Mouse (Mus musculus): ENCODE data around the gene Tmod3. TPM values are rescaled to one million over a fixed set of nuclear protein-coding genes. Genes with fewer than 3 reads are reported as not detected.

Gene Tmod3
- polyA plus RNA-seq (2012): 0.56 and 0.65 TPM in 2 replicates

DNA sequence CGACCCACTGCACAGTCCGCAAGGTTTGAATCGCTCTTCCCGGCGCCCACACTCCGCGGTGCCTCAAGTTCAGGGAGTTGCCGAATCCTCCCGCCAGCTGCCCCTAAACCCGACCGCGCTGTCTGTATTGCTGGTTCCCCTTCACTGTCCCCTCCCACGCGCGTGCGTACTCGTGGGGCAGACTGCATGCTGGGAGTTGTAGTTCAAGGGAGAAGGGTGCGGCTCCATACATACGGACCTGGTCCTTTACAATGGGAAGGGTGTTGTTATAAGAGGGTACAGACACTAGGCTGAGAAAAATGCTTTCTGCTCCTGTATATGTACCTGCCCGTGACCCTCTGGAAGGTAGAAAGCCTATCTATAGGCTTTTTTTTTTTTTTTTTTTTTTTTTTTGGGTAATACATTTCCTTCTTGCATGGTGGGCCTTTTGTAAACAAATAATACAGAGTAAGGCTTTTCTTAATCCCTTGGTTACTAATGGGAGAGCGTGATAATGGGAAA lies at the start of gene Tmod3:
Gene Tmod3 (minus strand): TSS at position 146 of the 501 bp plus-strand sequence.
- Histone ChIP-seq H3K4me3 (replicated peaks) (peak within 1 kb of the TSS; percentile 88), H3K27me3 (ENCODE audit: control insufficient read depth) (peaks cover 6% of the 10 kb centered on the region), H3K9me3 (ENCODE audit: control insufficient read depth, low read length) (no peaks in the 10 kb centered on the region), H3K4me1 (ENCODE audit: control insufficient read depth) (peaks cover 68% of the 10 kb centered on the region), H3K36me3 (ENCODE audit: control insufficient read depth) (no peaks in the 10 kb centered on the region)
- TF ChIP-seq GATA1 (IDR thresholded peaks at IDR 0.05; ENCODE audit: low read length) (no peak), TAL1 (IDR thresholded peaks at IDR 0.05; ENCODE audit: low read length) (no peak)

- Histone ChIP-seq H3K9me3 (ENCODE audit: control insufficient read depth, low read length) (no peaks in the 10 kb centered on the region; the same call in 1 of the 2 replicates), H3K4me3 (replicated peaks) (no peak overlapping the region), H3K4me1 (ENCODE audit: control insufficient read depth) (no peaks in the 10 kb centered on the region), H3K36me3 (ENCODE audit: control insufficient read depth) (no peaks in the 10 kb centered on the region), H3K27me3 (ENCODE audit: control insufficient read depth) (peaks cover 35% of the 10 kb centered on the region)
- no peak for TF ChIP-seq TAL1 (IDR thresholded peaks at IDR 0.05; ENCODE audit: low read length)
- TF ChIP-seq GATA1 (IDR thresholded peaks at IDR 0.05; ENCODE audit: low read length): no peak
Observed at GRCm38 (mm10) chr9:75607496-75607895, 48.0 kb upstream of the Tmod3 start.

GRCm38 (mm10) chr9:75601510-75601909 lies 42.1 kb upstream of the Tmod3 start:
- TF ChIP-seq GATA1 (IDR thresholded peaks at IDR 0.05; ENCODE audit: low read length): no peak
- no peak for TF ChIP-seq TAL1 (IDR thresholded peaks at IDR 0.05; ENCODE audit: low read length)
- no peaks in the 10 kb centered on the region for H3K36me3 ChIP-seq (ENCODE audit: control insufficient read depth)
- H3K27me3 ChIP-seq (ENCODE audit: control insufficient read depth): no peaks in the 10 kb centered on the region
- H3K4me3 ChIP-seq (replicated peaks): no peak overlapping the region
- H3K9me3 ChIP-seq (ENCODE audit: control insufficient read depth, low read length): no peaks in the 10 kb centered on the region
- no peaks in the 10 kb centered on the region for H3K4me1 ChIP-seq (ENCODE audit: control insufficient read depth)

- no peaks in the 10 kb centered on the region for H3K27me3 ChIP-seq (ENCODE audit: control insufficient read depth)
- TF ChIP-seq GATA1 (IDR thresholded peaks at IDR 0.05; ENCODE audit: low read length) (no peak), TAL1 (IDR thresholded peaks at IDR 0.05; ENCODE audit: low read length) (no peak)
- H3K4me3 ChIP-seq (replicated peaks): no peak overlapping the region
- no peaks in the 10 kb centered on the region for H3K4me1 ChIP-seq (ENCODE audit: control insufficient read depth)
- H3K9me3 ChIP-seq (ENCODE audit: control insufficient read depth, low read length): no peaks in the 10 kb centered on the region
- H3K36me3 ChIP-seq (ENCODE audit: control insufficient read depth): no peaks in the 10 kb centered on the region
Observed at GRCm38 (mm10) chr9:75600166-75600934, 40.9 kb upstream of the Tmod3 start.

- no peaks in the 10 kb centered on the region for H3K4me1 ChIP-seq (ENCODE audit: control insufficient read depth)
- TF ChIP-seq TAL1 (IDR thresholded peaks at IDR 0.05; ENCODE audit: low read length) (no peak), GATA1 (IDR thresholded peaks at IDR 0.05; ENCODE audit: low read length) (no peak)
- no peaks in the 10 kb centered on the region for H3K9me3 ChIP-seq (ENCODE audit: control insufficient read depth, low read length)
- no peaks in the 10 kb centered on the region for H3K36me3 ChIP-seq (ENCODE audit: control insufficient read depth)
- no peak overlapping the region for H3K4me3 ChIP-seq (replicated peaks)
- H3K27me3 ChIP-seq (ENCODE audit: control insufficient read depth): no peaks in the 10 kb centered on the region
Observed at GRCm38 (mm10) chr9:75599191-75599841, 39.9 kb upstream of the Tmod3 start.

DNA sequence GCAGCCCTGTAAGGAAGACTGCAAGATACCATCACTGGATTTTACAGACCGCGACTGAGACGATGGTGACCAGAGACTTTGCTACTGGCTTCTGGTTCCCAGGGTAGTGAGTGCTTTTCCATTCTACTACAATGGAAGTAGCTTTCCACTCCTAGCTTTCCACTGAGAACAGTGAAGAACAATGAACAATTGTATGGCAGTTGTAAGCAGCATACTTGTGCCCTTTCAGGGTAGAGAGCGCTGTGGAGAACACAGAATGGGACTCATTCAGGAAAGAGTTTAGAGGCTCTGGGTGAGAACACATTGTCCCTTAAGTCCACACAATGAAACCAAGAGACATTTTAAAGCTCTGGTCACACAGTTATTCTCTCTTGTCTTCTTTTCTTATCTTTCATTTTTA lies 38.1 kb upstream of the Tmod3 start:
- H3K9me3 ChIP-seq (ENCODE audit: control insufficient read depth, low read length): no peaks in the 10 kb centered on the region
- TF ChIP-seq TAL1 (IDR thresholded peaks at IDR 0.05; ENCODE audit: low read length): no peak
- TF ChIP-seq GATA1 (IDR thresholded peaks at IDR 0.05; ENCODE audit: low read length): no peak
- H3K4me1 ChIP-seq (ENCODE audit: control insufficient read depth): no peaks in the 10 kb centered on the region
- H3K27me3 ChIP-seq (ENCODE audit: control insufficient read depth): no peaks in the 10 kb centered on the region
- no peak overlapping the region for H3K4me3 ChIP-seq (replicated peaks)
- no peaks in the 10 kb centered on the region for H3K36me3 ChIP-seq (ENCODE audit: control insufficient read depth)

DNA sequence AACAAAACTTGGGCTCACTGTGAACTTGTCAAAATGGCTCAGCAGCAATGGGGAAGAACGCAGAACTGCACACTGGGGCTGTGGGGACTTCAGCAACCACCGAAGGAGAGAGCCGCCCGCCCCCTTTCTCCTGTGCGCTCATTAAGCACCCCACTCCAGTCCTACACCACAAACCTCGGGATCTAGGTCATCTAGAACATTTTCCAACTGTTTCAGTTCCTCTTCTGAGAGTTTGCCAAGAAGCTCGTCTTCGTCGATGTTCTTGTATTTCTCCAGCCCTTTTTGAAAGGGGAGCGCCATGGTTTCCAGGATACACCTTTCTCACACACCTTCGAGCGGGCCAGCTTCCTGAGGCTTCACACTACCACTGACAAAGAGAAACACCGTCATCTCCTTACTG lies 37.6 kb upstream of the Tmod3 start:
- Histone ChIP-seq H3K9me3 (ENCODE audit: control insufficient read depth, low read length) (no peaks in the 10 kb centered on the region), H3K36me3 (ENCODE audit: control insufficient read depth) (no peaks in the 10 kb centered on the region), H3K27me3 (ENCODE audit: control insufficient read depth) (no peaks in the 10 kb centered on the region), H3K4me3 (replicated peaks) (no peak overlapping the region), H3K4me1 (ENCODE audit: control insufficient read depth) (no peaks in the 10 kb centered on the region)
- TF ChIP-seq TAL1 (IDR thresholded peaks at IDR 0.05; ENCODE audit: low read length) (no peak), GATA1 (IDR thresholded peaks at IDR 0.05; ENCODE audit: low read length) (no peak)

- H3K4me1 ChIP-seq (ENCODE audit: control insufficient read depth): no peaks in the 10 kb centered on the region
- H3K4me3 ChIP-seq (replicated peaks): no peak overlapping the region
- no peaks in the 10 kb centered on the region for H3K27me3 ChIP-seq (ENCODE audit: control insufficient read depth)
- H3K36me3 ChIP-seq (ENCODE audit: control insufficient read depth): no peaks in the 10 kb centered on the region
- TF ChIP-seq GATA1 (IDR thresholded peaks at IDR 0.05; ENCODE audit: low read length) (no peak), TAL1 (IDR thresholded peaks at IDR 0.05; ENCODE audit: low read length) (no peak)
- no peaks in the 10 kb centered on the region; the same call in 1 of the 2 replicates for H3K9me3 ChIP-seq (ENCODE audit: control insufficient read depth, low read length)
Observed at GRCm38 (mm10) chr9:75593481-75593880, 34.0 kb upstream of the Tmod3 start.
